Mouse (Mus musculus): ENCODE measurements around the gene Elmod3. TPM values are rescaled to one million over a fixed set of nuclear protein-coding genes. Genes with fewer than 3 reads are reported as not detected.

Elmod3 gene
- total RNA-seq (2021): 23.3 and 24.4 TPM in 2 replicates
- long read RNA-seq, transcript Elmod3-201 (12 exons, 2,122 nt): major isoform, 7 of 13 reads
- long read RNA-seq, partial matches to known transcripts: 3 of 13 reads
- long read RNA-seq, other reads (novel, unspliced or antisense): 1 of 13 reads

- peak; percentile 94 for DNase-seq
These were observed at the start of gene Elmod3, which contains the start of gene Retsat for GRCm38 (mm10) chr6:72597956-72598753. Elmod3 (minus strand) TSS chr6:72598413. Retsat (plus strand) TSS chr6:72598475.

DNA sequence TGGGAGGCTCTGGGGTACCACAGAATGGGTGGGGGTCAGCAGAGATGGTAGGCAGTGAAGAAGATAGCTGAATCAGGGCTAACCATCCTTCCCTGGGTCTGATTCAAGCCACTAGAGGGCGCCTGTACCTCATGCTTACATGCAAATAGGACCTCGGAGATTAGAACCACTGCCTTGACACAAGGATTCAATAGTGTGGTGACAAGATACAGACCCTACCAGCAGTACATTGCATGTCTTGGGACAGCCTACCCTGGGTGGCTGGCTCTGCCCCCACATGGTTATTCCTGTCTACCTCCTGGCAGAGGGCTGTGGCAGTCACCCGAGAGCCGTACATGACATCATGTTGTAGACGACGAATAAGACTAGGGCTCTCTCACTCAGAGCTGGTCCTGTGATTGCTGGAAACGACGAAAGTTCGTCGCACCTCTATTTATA lies 49.2 kb upstream of the Elmod3 start:
- peak; percentile 66 for DNase-seq

GRCm38 (mm10) chr6:72645364-72645763 lies 47.2 kb upstream of the Elmod3 start:
- DNase-seq: no peak

DNA sequence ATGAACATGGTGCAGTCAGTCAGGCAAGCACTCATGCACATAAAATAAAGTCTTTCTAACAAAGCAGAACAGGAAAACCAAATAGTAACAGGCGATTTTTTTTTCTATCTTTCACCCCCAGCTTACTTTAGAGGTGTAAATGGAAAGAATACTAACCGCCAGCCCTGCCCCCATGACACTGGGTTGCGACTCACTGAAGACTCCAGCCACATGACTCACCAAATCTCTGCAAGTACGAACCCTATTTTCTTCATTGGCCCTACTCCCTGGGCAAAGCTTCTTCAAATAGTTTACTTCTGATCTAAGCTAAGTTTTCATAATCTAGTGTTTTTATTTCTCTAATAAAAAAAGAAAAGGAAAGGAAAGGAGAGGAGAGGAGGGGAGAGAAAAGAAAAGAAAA lies 46.4 kb upstream of the Elmod3 start:
- DNase-seq: no peak

DNA sequence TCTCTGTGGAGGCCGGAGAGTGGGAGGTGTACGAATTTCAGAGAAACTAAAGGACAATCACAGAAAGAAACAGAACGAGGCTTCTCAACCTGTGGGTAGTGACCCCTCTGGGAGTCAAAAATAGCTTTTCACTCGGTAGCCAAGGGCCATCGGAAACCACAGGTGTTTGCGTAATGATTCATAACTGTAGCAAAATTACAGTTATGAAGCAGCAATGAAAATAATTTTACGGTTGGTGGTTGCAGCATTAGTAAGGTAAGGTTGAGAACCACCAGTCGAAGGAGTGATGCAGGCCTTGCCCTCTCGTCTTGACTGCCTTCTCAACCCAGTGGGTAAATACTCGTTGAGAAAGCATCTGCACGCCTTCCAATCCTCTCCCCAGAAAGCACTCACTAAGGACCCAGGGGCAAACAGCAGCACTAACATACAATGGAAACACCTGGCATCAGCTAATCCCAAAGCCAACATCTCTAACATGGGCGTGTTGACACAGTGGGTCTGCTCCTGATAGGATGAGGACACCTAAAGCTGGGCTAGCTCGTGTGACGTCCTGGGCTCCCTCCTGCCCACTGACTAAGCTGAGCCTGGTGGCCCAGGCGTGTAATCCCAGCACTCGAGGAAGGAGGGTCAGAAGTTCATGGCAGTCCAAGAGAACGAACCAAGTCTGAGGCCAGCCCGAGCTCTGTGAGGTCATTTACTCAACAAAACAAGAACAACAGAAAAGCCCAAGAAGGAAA lies 43.2 kb upstream of the Elmod3 start:
- DNase-seq: no peak

DNA sequence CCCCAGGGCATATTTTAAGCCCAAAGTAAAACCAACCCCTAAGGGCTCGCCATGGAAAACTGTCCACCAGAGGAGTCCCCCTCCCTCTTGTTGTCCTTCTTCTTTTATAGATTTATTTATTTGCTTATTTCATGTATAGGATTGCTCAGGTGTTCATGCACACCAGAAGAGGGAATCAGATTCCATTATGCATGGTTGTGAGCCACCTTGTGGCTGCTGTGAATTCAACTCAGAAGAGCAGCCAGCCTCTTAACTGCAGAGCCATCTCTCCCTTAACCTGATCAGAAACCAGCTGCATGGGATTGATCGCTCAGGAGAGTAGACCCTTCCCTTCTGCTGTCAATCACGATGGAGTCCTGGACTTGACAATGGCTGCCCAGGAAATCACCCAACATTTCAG lies 38.7 kb upstream of the Elmod3 start:
- no peak for DNase-seq

- peak; percentile 38 for DNase-seq
These were observed 37.7 kb upstream of the Elmod3 start for GRCm38 (mm10) chr6:72635760-72636431.

DNA sequence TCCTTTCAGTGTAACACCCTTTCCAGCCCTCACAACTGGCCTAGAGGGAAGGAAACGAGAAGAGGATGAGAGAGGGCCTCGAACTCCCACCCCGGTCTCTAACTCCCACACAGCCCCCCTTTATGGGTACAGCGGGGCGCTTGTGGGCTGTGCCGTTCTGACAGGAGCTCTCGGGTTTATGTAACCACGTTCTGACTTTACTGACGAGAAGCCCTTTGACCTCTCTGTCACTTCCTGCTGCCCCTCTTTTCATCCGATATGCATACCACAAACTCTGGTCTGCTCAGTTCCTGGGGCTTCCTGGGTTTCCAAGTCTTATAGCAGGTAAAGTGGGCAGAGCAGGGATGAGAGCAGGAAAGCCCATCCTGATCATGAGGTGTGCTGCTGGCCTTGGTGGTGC lies 36.1 kb upstream of the Elmod3 start:
- DNase-seq: no peak

- no peak for DNase-seq
These were observed 33.5 kb upstream of the Elmod3 start for GRCm38 (mm10) chr6:72631700-72632099.

DNA sequence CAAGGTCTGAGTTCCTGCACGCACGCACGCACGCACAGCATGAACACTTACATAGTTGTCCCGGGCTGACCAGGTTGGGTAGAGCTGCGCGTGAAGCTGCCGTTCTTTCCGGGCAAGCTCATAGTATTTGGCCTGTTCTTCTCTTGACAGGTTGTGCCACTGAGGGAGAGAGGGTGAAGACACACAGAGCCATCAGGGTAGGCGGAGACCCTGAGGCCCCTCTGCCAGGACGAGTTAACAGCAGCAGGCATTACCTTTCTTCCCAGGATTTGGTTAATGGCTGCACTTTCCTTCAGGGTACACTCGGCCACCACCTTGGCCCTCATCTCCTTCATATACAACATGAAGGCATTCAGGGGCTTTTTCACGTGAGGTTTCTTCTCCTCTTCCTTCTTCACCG lies 32.7 kb upstream of the Elmod3 start:
- DNase-seq: no peak

- DNase-seq: no peak
These were observed 32.2 kb upstream of the Elmod3 start for GRCm38 (mm10) chr6:72630370-72630769.

GRCm38 (mm10) chr6:72627276-72627675 lies 29.1 kb upstream of the Elmod3 start:
- no peak for DNase-seq

GRCm38 (mm10) chr6:72626391-72626790 lies 28.2 kb upstream of the Elmod3 start:
- no peak for DNase-seq

GRCm38 (mm10) chr6:72623661-72624402 lies 25.6 kb upstream of the Elmod3 start:
- peak; percentile 81 for DNase-seq

- no peak for DNase-seq
These were observed 24.7 kb upstream of the Elmod3 start for GRCm38 (mm10) chr6:72622917-72623316.

- no peak for DNase-seq
These were observed 22.7 kb upstream of the Elmod3 start for GRCm38 (mm10) chr6:72620920-72621319.

GRCm38 (mm10) chr6:72619734-72620532 lies 21.7 kb upstream of the Elmod3 start:
- DNase-seq: no peak

GRCm38 (mm10) chr6:72616643-72617288 lies 18.6 kb upstream of the Elmod3 start, which contains the start of gene Tgoln1:
Tgoln1 (minus strand) TSS chr6:72617000.
- DNase-seq: peak; percentile 93

DNA sequence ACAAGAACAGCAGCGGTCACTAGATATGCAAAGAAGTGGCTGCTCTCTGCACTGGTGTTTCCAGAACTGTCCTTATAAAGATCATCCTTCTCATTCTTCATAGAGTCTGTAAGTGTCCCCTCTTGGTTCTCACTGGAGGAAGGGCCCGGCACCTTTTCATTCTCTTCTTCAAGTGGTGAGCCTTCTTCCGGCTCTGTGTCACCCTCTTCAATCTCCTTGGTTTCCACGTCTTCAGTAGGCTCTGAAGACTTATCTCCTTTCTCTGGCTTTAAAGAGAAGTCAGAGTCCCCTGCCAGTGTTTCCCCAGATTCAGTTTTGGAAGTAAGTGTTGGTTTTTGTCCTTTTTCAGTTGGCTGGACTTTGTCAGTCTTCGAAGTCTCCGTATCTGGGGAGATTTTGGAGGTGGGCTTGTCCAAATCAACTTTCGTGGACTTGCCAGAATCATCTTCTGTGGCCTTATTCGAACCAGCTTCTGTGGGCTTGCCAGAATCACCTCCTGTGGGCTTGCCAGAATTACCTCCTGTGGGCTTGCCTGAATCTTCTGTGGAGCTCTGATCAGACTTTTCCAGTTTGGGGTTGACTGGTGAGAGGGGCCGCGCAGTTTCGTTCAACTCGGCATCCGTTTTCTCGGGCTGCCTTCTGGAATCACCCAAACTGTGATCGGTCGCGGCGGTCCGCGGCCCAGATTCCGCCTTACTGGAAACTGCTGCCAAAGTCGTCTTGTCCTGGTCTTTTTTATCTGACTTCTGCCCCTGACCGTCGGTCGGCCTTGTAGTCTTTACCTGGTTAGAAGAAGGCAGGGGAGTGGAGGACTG lies 17.6 kb upstream of the Elmod3 start:
- no peak for DNase-seq

All from adrenal gland, postnatal 25 days (tissue).